Mouse (Mus musculus) embryonic fibroblast, embryonic 13.5 days (primary cell): ENCODE measurements at regions not wholly inside any gene's neighbourhood (a gene's known extent, or its start where the extent isn't known, plus 50 kb on each side); places are given as distances from the start of the nearest gene placed in this dataset.

Source experiments
- CTCF ChIP-seq: IDR thresholded peaks from 2 replicates; pipeline ENCODE4 v1.5.1; 2011; ENCODE audit warnings: mild to moderate bottlenecking, control low read depth, low read length, moderate library complexity, borderline replicate concordance; ENCODE audit not compliant: insufficient read depth
- POLR2A ChIP-seq: IDR thresholded peaks from 2 replicates; pipeline ENCODE4 v1.6.1; 2011; ENCODE audit warnings: low read depth, mild to moderate bottlenecking, control low read depth, low read length, moderate library complexity

- TF ChIP-seq POLR2A = no peak
- TF ChIP-seq CTCF = no peak
Measured at GRCm38 (mm10) chr15:56391982-56392381, 1085.4 kb downstream of the Slc22a22 start.
